Mouse (Mus musculus) kidney, adult 2 months (tissue): ENCODE data around the gene Gemin7. TPM values are rescaled to one million over a fixed set of nuclear protein-coding genes. Genes with fewer than 3 reads are reported as not detected.
A peak's percentile ranks its signal among the peaks of the same experiment; 100 is the strongest.

ENCODE experiments used
- DNase-seq: peaks from one replicate; pipeline ENCODE4 v3.0.0; 2021
- H3K27ac ChIP-seq: fragments of 200-500 bp; 2 replicates; pipeline ENCODE4 v1.5.1; 2012; ENCODE audit warnings: low read depth, low read length, control low read depth, inconsistent platforms; ENCODE audit not compliant: insufficient read depth
- H3K27me3 ChIP-seq: fragments of 200-500 bp; replicated peaks from 2 replicates; pipeline ENCODE4 v1.6.1; 2012; ENCODE audit warnings: mild to moderate bottlenecking, moderate library complexity, low read length, inconsistent platforms; ENCODE audit not compliant: control insufficient read depth, insufficient read depth
- H3K36me3 ChIP-seq: fragments of 200-500 bp; 2 replicates; pipeline ENCODE4 v1.6.1; 2012; ENCODE audit warnings: mild to moderate bottlenecking, moderate library complexity, low read length, inconsistent platforms; ENCODE audit not compliant: control insufficient read depth, insufficient read depth
- H3K4me1 ChIP-seq: fragments of 200-500 bp; 2 replicates; pipeline ENCODE4 v1.6.1; 2011; ENCODE audit warnings: low read length; ENCODE audit not compliant: control insufficient read depth, insufficient read depth
- H3K4me3 ChIP-seq: fragments of 200-500 bp; 2 replicates; pipeline ENCODE4 v1.5.1; 2011; ENCODE audit warnings: mild to moderate bottlenecking, low read depth, low read length, control low read depth; ENCODE audit not compliant: insufficient read depth
- CTCF ChIP-seq: fragments of 200-500 bp; conservative IDR thresholded peaks from 2 replicates; pipeline ENCODE4 v1.5.1; 2011; ENCODE audit warnings: low read depth, mild to moderate bottlenecking, control low read depth, low read length, moderate library complexity, mixed read lengths; ENCODE audit not compliant: insufficient read depth, insufficient read length
- POLR2A ChIP-seq: fragments of 200-500 bp; IDR thresholded peaks from one replicate; pipeline ENCODE4 v1.6.1; 2011; ENCODE audit warnings: low read depth, low read length, control low read depth
- WGBS: fragments of 180-500 bp; shearing (Covaris S2); methylation state at CpG from one replicate; pipeline ENCODE4 v1.1.7; 2018; 5-methylcytosine and 5-hydroxymethylcytosine counted together
- polyA plus RNA-seq: library from polyadenylated mRNA; depleted of rRNA; stranded (reverse); fragments of >200 nt; gene quantifications from 2 replicates; pipeline ENCODE4 v1.2.3, GENCODE M21; 2012

The Gemin7 gene
- polyA plus RNA-seq, 1 experiment = 143 TPM

GRCm38 (mm10) chr7:19542155-19542691 is 35.2 kb downstream of the Gemin7 start:
- H3K4me1 ChIP-seq = peaks cover 32% of the 10 kb centered on the region
- no peak for DNase-seq
- no peaks in the 10 kb centered on the region for H3K27me3 ChIP-seq
- H3K4me3 ChIP-seq = no peak overlapping the region
- TF ChIP-seq CTCF (no peak), POLR2A (no peak)
- H3K36me3 ChIP-seq = no peaks in the 10 kb centered on the region
- no peak overlapping the region for H3K27ac ChIP-seq
- 46% methylated on average over 8 of the region's 8 CpGs for WGBS

GRCm38 (mm10) chr7:19541681-19542154 is 35.7 kb downstream of the Gemin7 start:
- 62% methylated on average over 7 of the region's 7 CpGs for WGBS
- no peak for DNase-seq
- TF ChIP-seq POLR2A (no peak), CTCF (no peak)

GRCm38 (mm10) chr7:19540771-19541566 is 36.4 kb downstream of the Gemin7 start:
- peak; percentile 43 for DNase-seq
- TF ChIP-seq CTCF = no peak
- TF ChIP-seq POLR2A = no peak
- WGBS = 36% methylated on average over 2 of the region's 2 CpGs
- Histone ChIP-seq H3K4me3 (no peak overlapping the region), H3K4me1 (peaks cover 25% of the 10 kb centered on the region), H3K27me3 (no peaks in the 10 kb centered on the region), H3K27ac (0 out of 2 replicates have a peak overlapping the region, but pooled peaks have one; percentile 10), H3K36me3 (no peaks in the 10 kb centered on the region)

More at GRCm38 (mm10) chr7:19541681-19542154, 35.7 kb downstream of the Gemin7 start:
- no peak overlapping the region for H3K4me3 ChIP-seq
- no peak overlapping the region for H3K27ac ChIP-seq
- peaks cover 30% of the 10 kb centered on the region for H3K4me1 ChIP-seq
- no peaks in the 10 kb centered on the region for H3K36me3 ChIP-seq
- no peaks in the 10 kb centered on the region for H3K27me3 ChIP-seq

- WGBS = 91% methylated on average over 10 of the region's 10 CpGs
- TF ChIP-seq POLR2A = no peak
- no peak for TF ChIP-seq CTCF
Measured at GRCm38 (mm10) chr7:19534676-19535075, 42.7 kb downstream of the Gemin7 start.

GRCm38 (mm10) chr7:19532240-19532639 is 45.2 kb downstream of the Gemin7 start:
- TF ChIP-seq CTCF (no peak), POLR2A (no peak)
- H3K36me3 ChIP-seq = no peaks in the 10 kb centered on the region; the same call in 1 of the 2 replicates
- H3K27ac ChIP-seq = no peak overlapping the region
- H3K4me3 ChIP-seq = no peak overlapping the region
- no peaks in the 10 kb centered on the region for H3K4me1 ChIP-seq
- 86% methylated on average over 14 of the region's 14 CpGs for WGBS
- no peaks in the 10 kb centered on the region for H3K27me3 ChIP-seq
- no peak for DNase-seq

More at GRCm38 (mm10) chr7:19534676-19535075, 42.7 kb downstream of the Gemin7 start:
- no peaks in the 10 kb centered on the region for H3K4me1 ChIP-seq
- no peaks in the 10 kb centered on the region; the same call in 1 of the 2 replicates for H3K36me3 ChIP-seq
- H3K4me3 ChIP-seq = no peak overlapping the region
- no peak overlapping the region for H3K27ac ChIP-seq
- no peak for DNase-seq
- H3K27me3 ChIP-seq = no peaks in the 10 kb centered on the region

- no peak for DNase-seq
- Histone ChIP-seq H3K27ac (no peak overlapping the region), H3K27me3 (no peaks in the 10 kb centered on the region), H3K4me3 (no peak overlapping the region), H3K36me3 (no peaks in the 10 kb centered on the region; the same call in 1 of the 2 replicates), H3K4me1 (no peaks in the 10 kb centered on the region)
- 67% methylated on average over 10 of the region's 10 CpGs for WGBS
- TF ChIP-seq CTCF = 0 out of 2 replicates have a peak, but pooled peaks have one; percentile 5
- TF ChIP-seq POLR2A = no peak
Measured at GRCm38 (mm10) chr7:19531077-19531476, 46.3 kb downstream of the Gemin7 start.

- Histone ChIP-seq H3K4me3 (no peak overlapping the region), H3K27ac (no peak overlapping the region), H3K36me3 (no peaks in the 10 kb centered on the region), H3K27me3 (no peaks in the 10 kb centered on the region), H3K4me1 (peaks cover 9% of the 10 kb centered on the region; the same call in 1 of the 2 replicates)
- no peak for DNase-seq
- TF ChIP-seq CTCF (0 out of 2 replicates have a peak, but pooled peaks have one; percentile 12), POLR2A (no peak)
- WGBS = 75% methylated on average over 2 of the region's 2 CpGs
Measured at GRCm38 (mm10) chr7:19525105-19525481, 52.3 kb downstream of the Gemin7 start.
